Mouse (Mus musculus) layer of hippocampus, postnatal 14 days (tissue): ENCODE data around the gene Pde2a. TPM values are rescaled to one million over a fixed set of nuclear protein-coding genes. Genes with fewer than 3 reads are reported as not detected.
"Not testable (repeated sequence)": the region's sequence is repeated elsewhere in the genome, so short reads cannot be mapped to it uniquely, and the experiment has no call there.

Source experiments
- DNase-seq, 2 experiments: peaks; one replicate each; pipeline ENCODE4 v3.0.0; 2021 to 2022; ENCODE audit warnings: low spot score in 2 of 2, mixed read lengths in 1 of 2
- microRNA-seq, 2 experiments: library from miRNA; unstranded; fragments of <30 nt; microRNA quantifications; one replicate each; pipeline ENCODE4 v1.2.0; 2021
- total RNA-seq, 2 experiments: library from RNA; stranded (reverse); gene quantifications; 2 replicates each; pipeline ENCODE4 v1.2.3; 2021

Pde2a gene
- total RNA-seq, 2 experiments from 2014 or later = 239 to 248 TPM

DNA sequence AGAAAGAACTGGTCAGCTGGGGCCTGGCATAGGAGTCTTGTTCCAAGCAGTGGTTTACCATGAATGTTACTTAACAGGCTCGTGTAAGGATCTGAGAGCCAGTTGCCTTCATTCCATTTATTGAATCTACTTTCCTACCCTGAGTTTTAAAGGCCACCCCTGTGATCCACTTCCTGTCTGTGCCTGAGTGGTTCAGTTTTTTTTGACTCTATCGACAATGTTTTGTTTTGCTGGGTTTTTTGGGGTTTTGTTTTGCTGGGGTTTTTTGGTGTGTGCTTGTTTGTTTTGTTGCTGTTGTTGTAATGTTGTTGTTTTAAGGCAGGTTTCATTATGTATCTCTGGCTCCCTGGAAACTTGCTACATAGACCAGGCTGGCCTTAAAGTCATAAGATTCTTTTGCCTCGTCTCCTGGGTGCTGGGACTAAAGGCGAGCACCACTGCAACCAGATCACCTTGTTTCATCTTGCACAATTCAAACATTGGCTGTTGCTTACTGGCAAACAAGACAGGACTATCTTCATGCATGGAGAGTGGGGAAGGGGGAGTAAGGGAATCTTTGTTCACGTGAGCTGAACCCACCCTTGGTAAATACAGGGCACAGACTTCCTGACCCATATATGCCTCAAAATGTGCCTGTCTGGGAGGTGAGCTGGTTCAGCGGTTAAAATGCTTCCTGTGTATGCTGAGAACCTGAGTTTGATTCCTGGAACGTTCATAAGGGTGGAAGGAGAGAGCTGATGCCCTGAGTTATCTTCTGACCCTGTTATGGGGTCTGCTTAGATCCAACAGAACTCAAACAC, 129.4 kb downstream of the Pde2a start:
- DNase-seq = no peak

- no peak for DNase-seq
These were observed 130.0 kb downstream of the Pde2a start for GRCm38 (mm10) chr7:101551530-101551929.

- DNase-seq = not testable (repeated sequence)
These were observed 134.0 kb downstream of the Pde2a start for GRCm38 (mm10) chr7:101555473-101555872.

GRCm38 (mm10) chr7:101557391-101557790, 135.9 kb downstream of the Pde2a start:
- DNase-seq = no peak

DNA sequence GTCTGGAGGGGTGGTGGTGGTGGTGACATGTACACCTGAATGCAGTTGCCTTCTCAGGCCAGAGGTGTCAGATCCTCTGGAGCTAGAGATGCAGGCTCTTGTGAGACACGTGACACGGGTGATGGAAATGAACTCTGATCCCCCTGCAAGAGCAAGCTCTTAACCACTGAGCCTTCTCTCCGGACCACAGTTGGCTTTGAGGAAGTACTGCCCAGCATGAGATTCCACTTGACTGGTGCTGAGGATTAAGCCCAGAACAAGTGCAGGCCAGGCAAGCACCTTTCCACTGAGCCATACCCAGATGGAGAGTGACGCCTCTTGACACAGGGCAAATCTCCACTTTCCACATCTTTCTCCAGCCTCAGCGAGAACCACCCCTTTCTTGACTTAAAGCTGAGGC, 137.9 kb downstream of the Pde2a start:
- not testable (repeated sequence) for DNase-seq

Small RNA genes lying within 50 kb of the gene (microRNA-seq; reads per million reads assigned to microRNA genes)
- gene Mir139 = 71,613 to 72,454 reads per million in 2 experiments

Other genes starting within 250 kb of the Pde2a start
- 10 to 100 TPM; 37.0 to 40.1 TPM for gene Atg16l2, start 119.4 kb upstream of the Pde2a start, total RNA-seq
- 10 to 100 TPM; 14.2 to 18.3 TPM for gene Stard10, start 104.6 kb upstream of the Pde2a start, total RNA-seq
- gene Arap1, start 73.6 kb upstream of the Pde2a start, total RNA-seq = 10 to 100 TPM; 18.1 to 22.4 TPM
- not detected for gene Gm45837, start 10.8 kb upstream of the Pde2a start, total RNA-seq
- gene Art2b, start 163.9 kb downstream of the Pde2a start, total RNA-seq = not detected
- 10 to 100 TPM; 43.7 to 46.5 TPM for gene Clpb, start 241.9 kb downstream of the Pde2a start, total RNA-seq